Mouse (Mus musculus): ENCODE measurements around the gene Tk1.

DNA sequence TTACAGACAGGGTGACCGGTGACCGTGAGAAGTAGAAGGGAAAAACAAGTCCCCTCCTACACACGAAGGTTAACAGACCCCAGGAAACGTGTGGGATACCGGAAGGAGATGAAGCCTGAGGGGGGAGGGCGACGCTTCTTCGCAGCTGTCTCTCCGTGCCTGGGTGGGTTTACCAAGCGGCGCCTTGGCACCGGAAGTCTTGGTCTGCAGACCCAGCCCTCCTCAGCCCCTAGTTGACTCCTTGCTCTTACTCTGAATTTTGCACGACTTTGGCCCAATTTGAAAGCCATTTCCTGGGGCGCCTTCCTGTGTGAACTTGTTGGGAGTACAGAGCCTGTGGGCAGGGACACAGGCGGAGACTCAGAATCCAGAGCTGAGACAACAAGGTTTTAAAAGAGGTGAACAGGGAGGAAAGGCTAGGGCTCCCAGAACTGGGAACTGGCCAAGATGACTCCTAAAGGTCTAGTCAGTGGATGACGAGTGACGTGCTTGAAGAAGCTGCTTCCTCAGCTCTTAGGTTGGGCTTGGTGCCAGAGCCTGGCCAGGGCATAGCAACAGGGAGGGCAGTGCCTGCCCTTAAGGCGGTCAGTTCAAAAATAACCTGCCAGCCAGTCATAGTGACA lies 44.6 kb downstream of the Tk1 start:
- no peak for TF ChIP-seq EP300 (optimal IDR thresholded peaks at IDR 0.05)
- no peak for TF ChIP-seq CTCF (IDR thresholded peaks at IDR 0.05; ENCODE audit: low read depth)
